Mouse (Mus musculus) heart, embryonic 14.5 days (tissue): ENCODE data around the gene Dennd2d. TPM values are rescaled to one million over a fixed set of nuclear protein-coding genes. Genes with fewer than 3 reads are reported as not detected.
A peak's percentile ranks its signal among the peaks of the same experiment; 100 is the strongest.

Experiments
- ATAC-seq: fragments of 200-750 bp; cut with Nextera tagmentation; 2 replicates; pipeline ENCODE4 v1.8.0; 2017; ENCODE audit warnings: low read depth, moderate TSS enrichment; ENCODE audit not compliant: insufficient number of reproducible peaks, insufficient read depth, low FRiP score
- H3K27ac ChIP-seq, 2 experiments: fragments of 200-500 bp in 1 of 2; fragments of 300-500 bp in 1 of 2; sonication (generic) in 1 of 2; replicated peaks in 1 of 2; 2 replicates each; pipeline ENCODE4 v1.5.1; 2012 to 2014; ENCODE audit warnings: low read depth in 2 of 2, low read length in 2 of 2, control low read depth in 1 of 2, mild to moderate bottlenecking in 1 of 2, mixed read lengths in 1 of 2; ENCODE audit not compliant: control insufficient read depth in 1 of 2, insufficient read depth in 1 of 2
- H3K27me3 ChIP-seq: fragments of 300-500 bp; sonication (generic); 2 replicates; pipeline ENCODE4 v1.6.1; 2014; ENCODE audit warnings: mild to moderate bottlenecking, low read length, control low read depth; ENCODE audit not compliant: control insufficient read depth, insufficient read depth
- H3K36me3 ChIP-seq: fragments of 300-500 bp; sonication (generic); 2 replicates; pipeline ENCODE4 v1.6.1; 2014; ENCODE audit warnings: mild to moderate bottlenecking, control low read depth, low read length, mixed read lengths; ENCODE audit not compliant: control insufficient read depth, insufficient read depth
- H3K4me1 ChIP-seq, 2 experiments: fragments of 200-500 bp in 1 of 2; fragments of 300-500 bp in 1 of 2; sonication (generic) in 1 of 2; 2 replicates each; pipeline ENCODE4 v1.6.1; 2012 to 2014; ENCODE audit warnings: low read length in 2 of 2, control low read depth in 1 of 2, mixed read lengths in 1 of 2; ENCODE audit not compliant: control insufficient read depth in 2 of 2, insufficient read depth in 2 of 2
- H3K4me2 ChIP-seq: fragments of 300-500 bp; sonication (generic); 2 replicates; pipeline ENCODE4 v1.6.1; 2014; ENCODE audit warnings: mild to moderate bottlenecking, low read length
- H3K4me3 ChIP-seq, 2 experiments: fragments of 200-500 bp in 1 of 2; fragments of 300-500 bp in 1 of 2; sonication (generic) in 1 of 2; 2 replicates each; pipeline ENCODE4 v1.5.1; 2012 to 2014; ENCODE audit warnings: low read length in 2 of 2, mild to moderate bottlenecking in 2 of 2, control low read depth in 1 of 2, low read depth in 1 of 2, moderate library complexity in 1 of 2; ENCODE audit not compliant: control insufficient read depth in 1 of 2, insufficient read depth in 1 of 2
- H3K9ac ChIP-seq: fragments of 300-500 bp; sonication (generic); 2 replicates; pipeline ENCODE4 v1.6.1; 2014; ENCODE audit warnings: mild to moderate bottlenecking, low read length
- H3K9me3 ChIP-seq: fragments of 300-500 bp; sonication (generic); 2 replicates; pipeline ENCODE4 v1.6.1; 2016; ENCODE audit warnings: low read length, control low read depth; ENCODE audit not compliant: control insufficient read depth
- WGBS: fragments of 180-500 bp; shearing (Covaris S2); extraction: QIAGEN DNeasy Blood & Tissue Kit; methylation state at CpG from one replicate; pipeline ENCODE4 v1.1.7; 2014; 5-methylcytosine and 5-hydroxymethylcytosine counted together
- polyA plus RNA-seq: library from polyadenylated mRNA; unstranded; fragments of >200 nt; fragmentation: Nextera tagmentation; extraction: Ambion mirVana; gene quantifications from 2 replicates; pipeline ENCODE4 v1.2.1, GENCODE M21; 2014

The Dennd2d gene
- polyA plus RNA-seq, 1 experiment from 2014 or later, result 2.5 TPM

DNA sequence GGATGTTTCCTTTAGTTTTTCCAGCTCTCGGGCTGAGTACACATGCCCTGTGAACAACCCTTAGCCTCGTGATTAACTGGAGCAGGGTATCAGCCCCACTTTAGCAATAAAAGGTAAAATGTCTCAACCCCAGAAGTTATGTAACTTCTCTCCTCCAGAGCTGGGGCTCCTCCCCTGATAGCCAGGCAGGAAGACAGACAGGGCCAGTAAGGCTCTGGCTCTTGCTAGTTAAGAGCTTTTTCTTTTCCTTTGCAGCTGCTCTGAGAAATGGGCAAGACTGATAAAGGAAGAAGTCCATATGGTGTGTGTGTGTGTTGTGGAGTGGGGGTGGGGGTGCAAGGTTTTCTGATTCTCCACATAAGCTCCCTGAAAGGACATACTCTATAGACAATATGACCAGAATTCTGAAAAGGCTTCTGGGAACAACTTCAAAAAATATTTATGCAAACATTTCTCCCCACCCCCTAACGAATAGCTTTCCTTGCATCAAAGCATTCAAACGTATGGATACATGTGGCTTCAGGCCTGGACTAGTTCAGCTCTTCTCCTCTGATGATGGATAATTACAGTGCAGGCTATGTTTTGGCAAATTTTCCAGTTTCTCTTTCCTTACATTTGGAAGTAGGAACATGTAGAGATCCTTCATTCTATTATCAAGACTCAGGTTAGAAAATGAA lies 14.0 kb downstream of the Dennd2d start:
- no peak overlapping the region for H3K9ac ChIP-seq
- H3K27ac ChIP-seq, result peak overlapping the region in 1 of 2 experiments; percentile 32; a peak in 2 of 4 replicates
- H3K4me1 ChIP-seq, result peaks cover 9 to 25% of the 10 kb centered on the region in 2 experiments
- WGBS, result 54% methylated on average over 4 of the region's 4 CpGs
- no peaks in the 10 kb centered on the region for H3K9me3 ChIP-seq
- H3K27me3 ChIP-seq, result no peaks in the 10 kb centered on the region
- H3K36me3 ChIP-seq, result peaks cover 15% of the 10 kb centered on the region
- no peak for ATAC-seq
- H3K4me3 ChIP-seq, result no peak overlapping the region
- H3K4me2 ChIP-seq, result no peak overlapping the region

DNA sequence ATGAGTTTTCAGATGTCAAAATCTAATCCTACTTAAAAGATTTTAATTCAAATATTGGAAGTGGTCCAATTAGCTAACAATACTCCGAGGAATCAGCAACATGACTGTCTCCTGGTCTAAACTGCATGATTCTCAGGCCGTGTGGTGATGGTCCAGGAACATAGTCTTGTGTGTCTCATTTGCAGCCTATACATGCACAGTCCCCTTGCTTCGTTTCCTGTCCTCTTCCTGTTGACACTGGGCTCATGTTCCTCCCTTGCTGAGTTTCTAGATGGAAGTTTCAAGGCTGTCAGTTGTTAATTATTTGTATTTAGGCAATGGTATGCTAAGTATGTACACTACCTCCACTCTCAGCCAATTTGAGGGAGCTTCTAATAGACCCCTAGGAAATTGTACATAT lies 14.8 kb downstream of the Dennd2d start:
- Histone ChIP-seq H3K9ac (no peak overlapping the region), H3K36me3 (peaks cover 23% of the 10 kb centered on the region), H3K9me3 (no peaks in the 10 kb centered on the region), H3K27me3 (no peaks in the 10 kb centered on the region), H3K4me3 (no peak overlapping the region), H3K4me2 (no peak overlapping the region), H3K27ac (no peak overlapping the region), H3K4me1 (peaks cover 9 to 25% of the 10 kb centered on the region in 2 experiments)
- 71% methylated on average over 3 of the region's 3 CpGs for WGBS
- ATAC-seq, result no peak

DNA sequence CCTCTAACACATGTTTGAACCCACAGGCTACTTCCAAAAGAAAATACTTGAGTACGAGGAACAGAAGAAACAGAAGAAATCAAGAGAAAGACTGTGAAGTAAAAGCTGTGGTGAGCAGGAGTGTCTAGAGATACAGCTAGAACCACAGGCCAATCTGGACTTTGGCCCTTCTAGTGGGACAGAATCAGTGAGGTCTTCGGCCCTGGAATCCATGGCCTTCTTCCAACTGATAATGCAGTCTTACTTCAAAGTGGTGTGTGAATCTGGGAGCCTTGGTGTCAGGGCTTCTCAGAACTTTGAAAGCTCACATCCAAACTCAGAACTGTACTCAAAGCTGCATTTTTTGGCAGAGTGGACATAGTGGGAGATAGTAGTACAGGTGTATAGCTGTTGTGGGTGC lies 18.3 kb downstream of the Dennd2d start:
- H3K4me3 ChIP-seq, result no peak overlapping the region
- H3K4me1 ChIP-seq, result peaks cover 0 to 9% of the 10 kb centered on the region in 2 experiments; a peak in 2 of 4 replicates
- ATAC-seq, result no peak

DNA sequence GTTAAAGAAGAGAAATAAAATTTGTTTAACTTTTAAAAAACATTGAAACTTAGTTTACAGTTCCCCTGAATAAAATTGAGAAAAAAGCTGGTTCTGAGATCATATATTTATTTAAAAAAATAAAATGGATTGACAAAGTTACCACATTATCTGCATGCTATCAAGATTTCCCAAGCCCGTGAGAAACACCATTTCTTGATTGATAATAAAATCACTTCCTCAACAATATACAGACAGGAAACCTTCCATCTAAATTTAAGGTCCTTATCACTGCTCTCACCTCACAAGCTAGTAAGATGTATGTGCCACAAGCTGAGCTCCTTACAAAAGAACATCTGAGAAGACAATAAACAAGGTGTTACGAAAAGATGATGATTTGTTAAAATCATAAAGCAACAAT lies 20.7 kb downstream of the Dennd2d start:
- Histone ChIP-seq H3K27ac (no peak overlapping the region), H3K36me3 (peaks cover 58% of the 10 kb centered on the region), H3K27me3 (no peaks in the 10 kb centered on the region), H3K4me1 (peaks cover 0 to 4% of the 10 kb centered on the region in 2 experiments; a peak in 1 of 4 replicates), H3K9me3 (no peaks in the 10 kb centered on the region), H3K9ac (no peak overlapping the region), H3K4me3 (no peak overlapping the region), H3K4me2 (no peak overlapping the region)
- 82% methylated on average over 2 of the region's 2 CpGs for WGBS
- no peak for ATAC-seq

More for the DNA sequence above, 18.3 kb downstream of the Dennd2d start:
- 64% methylated on average over 2 of the region's 2 CpGs for WGBS
- no peaks in the 10 kb centered on the region for H3K9me3 ChIP-seq
- H3K9ac ChIP-seq, result no peak overlapping the region
- peaks cover 53% of the 10 kb centered on the region for H3K36me3 ChIP-seq
- no peaks in the 10 kb centered on the region for H3K27me3 ChIP-seq
- H3K27ac ChIP-seq, result no peak overlapping the region
- H3K4me2 ChIP-seq, result no peak overlapping the region

DNA sequence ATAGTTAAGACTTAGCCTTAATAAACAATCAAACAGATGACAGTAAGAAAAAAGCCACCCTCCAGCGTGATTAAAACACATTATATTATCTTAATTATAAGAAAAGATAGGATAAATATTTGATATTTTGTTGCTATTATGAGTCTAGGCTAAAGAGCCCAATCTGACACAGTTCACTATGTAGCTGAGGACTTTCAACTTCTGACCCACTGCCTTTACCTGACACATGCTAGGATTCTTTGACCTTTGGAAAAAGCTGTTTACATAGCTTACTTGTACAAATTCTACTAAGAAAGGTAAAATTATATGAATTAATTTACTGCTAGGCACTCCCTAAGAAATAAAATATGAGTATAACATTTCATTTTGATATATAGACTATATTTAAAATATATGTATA lies 28.5 kb downstream of the Dennd2d start:
- no peak overlapping the region for H3K9ac ChIP-seq
- no peaks in the 10 kb centered on the region for H3K27me3 ChIP-seq
- no peak overlapping the region for H3K4me3 ChIP-seq
- 86% methylated on average over 1 of the region's 1 CpGs for WGBS
- no peak for ATAC-seq
- H3K4me1 ChIP-seq, result no peaks in the 10 kb centered on the region
- H3K4me2 ChIP-seq, result no peak overlapping the region
- H3K27ac ChIP-seq, result no peak overlapping the region
- H3K36me3 ChIP-seq, result peaks cover 17% of the 10 kb centered on the region; the same call in 1 of the 2 replicates
- H3K9me3 ChIP-seq, result no peaks in the 10 kb centered on the region

DNA sequence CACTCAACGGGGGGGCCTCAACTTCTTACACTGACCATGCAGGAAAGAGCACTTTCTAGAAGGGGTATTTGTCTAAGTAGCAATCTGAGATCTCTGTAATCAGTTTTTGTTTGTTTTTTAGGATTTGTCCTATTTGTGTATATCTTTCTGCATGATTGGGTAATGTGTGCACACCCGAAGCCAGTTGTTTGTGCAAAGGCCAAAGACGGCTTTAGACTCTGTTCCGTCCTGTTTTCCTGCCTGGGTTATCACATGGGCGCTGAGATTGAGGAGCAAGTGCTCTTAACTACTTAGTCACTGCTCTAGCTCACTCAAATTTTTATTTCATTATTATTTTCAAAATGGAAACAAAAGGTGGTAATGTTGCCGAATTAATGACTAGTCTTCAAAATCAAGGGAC lies 32.8 kb downstream of the Dennd2d start:
- Histone ChIP-seq H3K4me2 (no peak overlapping the region), H3K9ac (no peak overlapping the region), H3K4me3 (no peak overlapping the region), H3K36me3 (peaks cover 13% of the 10 kb centered on the region; the same call in 1 of the 2 replicates), H3K27ac (no peak overlapping the region), H3K4me1 (no peaks in the 10 kb centered on the region), H3K27me3 (no peaks in the 10 kb centered on the region), H3K9me3 (no peaks in the 10 kb centered on the region)
- WGBS, result 80% methylated on average over 6 of the region's 6 CpGs
- no peak for ATAC-seq

DNA sequence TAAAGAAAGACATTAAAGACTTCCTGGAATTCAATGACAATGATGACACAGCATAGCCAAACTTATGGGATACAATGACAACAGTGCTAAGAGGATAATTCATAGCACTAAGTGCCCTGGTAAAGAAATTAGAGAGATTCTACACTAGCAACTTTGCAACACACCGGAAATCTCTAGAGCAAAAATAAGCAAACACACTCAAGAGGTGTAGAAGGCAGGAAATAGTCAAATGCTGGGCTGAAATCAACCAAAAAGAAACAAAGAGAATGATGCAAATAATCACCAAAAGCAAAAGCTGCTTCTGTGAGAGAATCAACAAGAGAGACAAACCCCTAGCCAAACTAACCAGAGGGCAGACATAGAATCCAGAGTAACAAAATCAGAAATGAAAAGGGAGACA lies 40.5 kb downstream of the Dennd2d start:
- Histone ChIP-seq H3K9ac (no peak overlapping the region), H3K4me3 (no peak overlapping the region), H3K4me1 (no peaks in the 10 kb centered on the region), H3K27me3 (no peaks in the 10 kb centered on the region), H3K36me3 (peaks cover 8% of the 10 kb centered on the region; the same call in 1 of the 2 replicates), H3K9me3 (no peaks in the 10 kb centered on the region), H3K4me2 (no peak overlapping the region), H3K27ac (no peak overlapping the region)
- 91% methylated on average over 1 of the region's 1 CpGs for WGBS
- ATAC-seq, result no peak

DNA sequence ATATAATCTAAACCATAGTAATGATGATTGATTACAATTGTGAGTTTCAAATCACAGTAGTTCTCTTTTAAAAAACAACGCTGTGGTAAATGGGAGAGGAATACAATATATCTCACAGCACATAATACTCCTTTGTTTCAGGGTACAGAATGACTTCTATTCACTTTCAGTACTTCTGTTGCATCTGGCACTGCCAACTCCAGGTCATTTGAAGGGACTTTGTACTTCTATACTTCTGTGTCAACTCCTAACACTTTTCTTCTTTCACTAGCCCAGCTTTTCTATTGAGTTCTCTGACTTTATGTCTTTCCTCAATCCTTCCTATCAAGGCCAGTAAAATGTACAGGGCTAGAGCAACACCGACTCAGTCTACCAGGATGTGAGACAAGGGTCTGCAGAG lies 44.2 kb downstream of the Dennd2d start:
- H3K4me3 ChIP-seq, result no peak overlapping the region
- peaks cover 8% of the 10 kb centered on the region for H3K36me3 ChIP-seq
- WGBS, result 86% methylated on average over 2 of the region's 2 CpGs
- H3K4me1 ChIP-seq, result no peaks in the 10 kb centered on the region
- ATAC-seq, result no peak
- H3K27ac ChIP-seq, result no peak overlapping the region
- H3K27me3 ChIP-seq, result no peaks in the 10 kb centered on the region
- H3K9ac ChIP-seq, result no peak overlapping the region
- no peaks in the 10 kb centered on the region for H3K9me3 ChIP-seq
- H3K4me2 ChIP-seq, result no peak overlapping the region
